Mouse (Mus musculus) stomach, embryonic 16.5 days (tissue): ENCODE measurements at regions not wholly inside any gene's neighbourhood (a gene's known extent, or its start where the extent isn't known, plus 50 kb on each side); places are given as distances from the start of the nearest gene placed in this dataset.

Experiments used
- ATAC-seq: fragments of 200-750 bp; cut with Nextera tagmentation; 2 replicates; pipeline ENCODE4 v1.8.0; 2017; ENCODE audit warnings: moderate number of reproducible peaks, moderate TSS enrichment; ENCODE audit not compliant: insufficient read depth, low FRiP score
- H3K27ac ChIP-seq: fragments of 300-500 bp; sonication (generic); 2 replicates; pipeline ENCODE4 v1.5.1; 2014; ENCODE audit warnings: low read length
- H3K27me3 ChIP-seq: fragments of 300-500 bp; sonication (generic); 2 replicates; pipeline ENCODE4 v1.6.1; 2014; ENCODE audit warnings: low read length, control low read depth, mixed read lengths; ENCODE audit not compliant: control insufficient read depth, insufficient read depth
- H3K36me3 ChIP-seq: fragments of 300-500 bp; sonication (generic); 2 replicates; pipeline ENCODE4 v1.6.1; 2014; ENCODE audit warnings: low read length; ENCODE audit not compliant: control insufficient read depth, insufficient read depth
- H3K4me1 ChIP-seq: fragments of 300-500 bp; sonication (generic); 2 replicates; pipeline ENCODE4 v1.6.1; 2014; ENCODE audit warnings: low read length, control low read depth, mixed read lengths; ENCODE audit not compliant: control insufficient read depth, insufficient read depth
- H3K4me2 ChIP-seq: fragments of 300-500 bp; sonication (generic); 2 replicates; pipeline ENCODE4 v1.6.1; 2014; ENCODE audit warnings: low read depth, low read length, mixed read lengths
- H3K4me3 ChIP-seq: fragments of 300-500 bp; sonication (generic); replicated peaks from 2 replicates; pipeline ENCODE4 v1.5.1; 2014; ENCODE audit warnings: mild to moderate bottlenecking, low read length
- H3K9ac ChIP-seq: fragments of 300-500 bp; sonication (generic); 2 replicates; pipeline ENCODE4 v1.6.1; 2014; ENCODE audit warnings: low read length
- H3K9me3 ChIP-seq: fragments of 300-500 bp; sonication (generic); replicated peaks from 2 replicates; pipeline ENCODE4 v1.6.1; 2016; ENCODE audit warnings: low read length, control low read depth; ENCODE audit not compliant: control insufficient read depth
- WGBS: fragments of 180-500 bp; shearing (Covaris S2); extraction: QIAGEN DNeasy Blood & Tissue Kit; methylation state at CpG from one replicate; pipeline ENCODE4 v1.1.7; 2014; 5-methylcytosine and 5-hydroxymethylcytosine counted together

GRCm38 (mm10) chr15:56451881-56452280 is 1025.5 kb downstream of the Slc22a22 start:
- H3K9me3 ChIP-seq = no peaks in the 10 kb centered on the region
- H3K27me3 ChIP-seq = no peaks in the 10 kb centered on the region
- no peak overlapping the region for H3K4me3 ChIP-seq
- no peak overlapping the region for H3K4me2 ChIP-seq
- no peak for ATAC-seq
- no peak overlapping the region for H3K9ac ChIP-seq
- WGBS = 59% methylated on average over 4 of the region's 4 CpGs
- H3K4me1 ChIP-seq = no peaks in the 10 kb centered on the region
- no peaks in the 10 kb centered on the region for H3K36me3 ChIP-seq
- H3K27ac ChIP-seq = no peak overlapping the region

GRCm38 (mm10) chr15:56448015-56448645 is 1029.3 kb downstream of the Slc22a22 start:
- no peak for ATAC-seq
- 70% methylated on average over 10 of the region's 10 CpGs for WGBS

DNA sequence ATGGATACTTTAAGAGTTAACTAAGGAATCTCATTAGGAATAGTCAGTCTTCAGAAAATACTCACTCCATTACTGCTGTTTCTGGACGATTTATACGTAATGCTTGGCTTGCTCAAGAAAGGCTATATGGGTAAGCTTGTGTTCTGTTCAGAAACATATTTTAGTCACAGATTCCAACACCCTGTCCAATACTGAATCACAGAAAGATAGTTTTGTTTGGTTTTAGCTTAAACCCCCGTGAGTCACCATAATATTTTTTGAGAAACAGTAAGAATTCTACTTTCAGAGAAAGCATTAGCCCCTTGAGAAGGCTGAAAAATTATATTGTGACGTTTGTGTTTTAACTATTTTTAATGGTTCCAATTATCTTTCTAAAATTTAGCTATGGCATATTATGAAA is 1037.3 kb downstream of the Slc22a22 start:
- Histone ChIP-seq H3K27ac (no peak overlapping the region), H3K9me3 (no peaks in the 10 kb centered on the region), H3K9ac (no peak overlapping the region), H3K4me2 (no peak overlapping the region), H3K36me3 (no peaks in the 10 kb centered on the region), H3K4me1 (no peaks in the 10 kb centered on the region), H3K27me3 (no peaks in the 10 kb centered on the region), H3K4me3 (no peak overlapping the region)
- no peak for ATAC-seq
- WGBS = 48% methylated on average over 4 of the region's 4 CpGs

More at GRCm38 (mm10) chr15:56448015-56448645, 1029.3 kb downstream of the Slc22a22 start:
- H3K4me3 ChIP-seq = no peak overlapping the region
- no peaks in the 10 kb centered on the region for H3K9me3 ChIP-seq
- H3K4me1 ChIP-seq = no peaks in the 10 kb centered on the region
- no peak overlapping the region for H3K4me2 ChIP-seq
- no peaks in the 10 kb centered on the region for H3K27me3 ChIP-seq
- H3K27ac ChIP-seq = no peak overlapping the region
- H3K36me3 ChIP-seq = no peaks in the 10 kb centered on the region
- no peak overlapping the region for H3K9ac ChIP-seq

DNA sequence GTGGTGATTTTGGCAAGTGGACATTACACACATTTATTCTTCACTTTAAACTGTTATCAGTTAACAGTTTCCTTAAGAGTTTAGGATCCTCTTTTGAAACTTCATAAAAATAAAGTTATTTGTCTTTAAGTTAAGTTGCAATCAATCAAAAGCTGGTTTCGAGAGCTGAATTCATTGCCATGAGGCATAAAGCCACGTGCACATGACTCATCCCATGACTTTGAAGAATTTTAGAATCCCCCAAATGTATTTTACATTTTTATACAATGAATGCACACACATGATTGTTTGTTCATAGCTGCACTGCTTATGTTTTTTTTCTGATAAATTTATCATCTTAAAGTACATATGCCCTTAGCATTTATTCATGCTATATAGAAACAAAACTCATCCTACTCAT is 1039.1 kb downstream of the Slc22a22 start:
- Histone ChIP-seq H3K4me1 (no peaks in the 10 kb centered on the region), H3K9ac (no peak overlapping the region), H3K27me3 (no peaks in the 10 kb centered on the region), H3K36me3 (no peaks in the 10 kb centered on the region), H3K27ac (no peak overlapping the region), H3K9me3 (no peaks in the 10 kb centered on the region), H3K4me2 (no peak overlapping the region), H3K4me3 (no peak overlapping the region)
- no peak for ATAC-seq
- 61% methylated on average over 2 of the region's 2 CpGs for WGBS

DNA sequence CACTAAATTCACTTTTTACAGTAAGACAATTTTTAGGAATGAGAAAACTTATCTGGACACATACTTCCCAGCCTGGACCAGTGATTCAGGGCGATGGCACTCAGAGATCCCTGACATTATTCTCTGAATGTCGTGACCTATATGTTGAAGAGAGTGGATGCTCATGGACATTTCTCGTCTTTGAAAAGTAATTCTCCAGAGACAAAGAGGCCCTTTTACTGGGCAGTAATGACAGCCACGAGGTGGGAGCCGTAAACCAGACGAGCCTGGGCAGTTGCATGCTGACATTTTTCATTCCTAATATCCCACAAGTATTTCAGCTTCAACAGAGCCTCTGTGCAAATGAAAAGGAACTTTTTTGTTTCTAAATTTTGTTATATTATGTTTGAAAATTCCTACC is 1041.3 kb downstream of the Slc22a22 start:
- Histone ChIP-seq H3K4me2 (no peak overlapping the region), H3K27me3 (no peaks in the 10 kb centered on the region), H3K9me3 (no peaks in the 10 kb centered on the region), H3K4me3 (no peak overlapping the region), H3K36me3 (no peaks in the 10 kb centered on the region), H3K4me1 (no peaks in the 10 kb centered on the region), H3K27ac (no peak overlapping the region), H3K9ac (no peak overlapping the region)
- 58% methylated on average over 6 of the region's 6 CpGs for whole genome bisulfite sequencing
- ATAC-seq = no peak

- H3K9me3 ChIP-seq = no peaks in the 10 kb centered on the region
- H3K9ac ChIP-seq = no peak overlapping the region
- H3K27ac ChIP-seq = no peak overlapping the region
- no peak overlapping the region for H3K4me2 ChIP-seq
- 21% methylated on average over 4 of the region's 4 CpGs for WGBS
- no peaks in the 10 kb centered on the region for H3K36me3 ChIP-seq
- H3K4me1 ChIP-seq = no peaks in the 10 kb centered on the region
- no peak for ATAC-seq
- no peak overlapping the region for H3K4me3 ChIP-seq
- no peaks in the 10 kb centered on the region for H3K27me3 ChIP-seq
Observed at GRCm38 (mm10) chr15:56425986-56426385, 1051.4 kb downstream of the Slc22a22 start.

GRCm38 (mm10) chr15:56420681-56421080 is 1056.7 kb downstream of the Slc22a22 start:
- Histone ChIP-seq H3K4me3 (no peak overlapping the region), H3K4me2 (no peak overlapping the region), H3K9ac (no peak overlapping the region), H3K27ac (no peak overlapping the region), H3K9me3 (no peaks in the 10 kb centered on the region), H3K27me3 (no peaks in the 10 kb centered on the region), H3K36me3 (no peaks in the 10 kb centered on the region), H3K4me1 (no peaks in the 10 kb centered on the region)
- WGBS = 77% methylated on average over 1 of the region's 1 CpGs
- ATAC-seq = no peak

- no peak overlapping the region for H3K9ac ChIP-seq
- ATAC-seq = no peak
- no peaks in the 10 kb centered on the region for H3K9me3 ChIP-seq
- H3K36me3 ChIP-seq = no peaks in the 10 kb centered on the region
- H3K27me3 ChIP-seq = no peaks in the 10 kb centered on the region
- H3K4me3 ChIP-seq = no peak overlapping the region
- no peaks in the 10 kb centered on the region for H3K4me1 ChIP-seq
- H3K27ac ChIP-seq = no peak overlapping the region
- H3K4me2 ChIP-seq = no peak overlapping the region
Observed at GRCm38 (mm10) chr15:56391982-56392381, 1085.4 kb downstream of the Slc22a22 start.

DNA sequence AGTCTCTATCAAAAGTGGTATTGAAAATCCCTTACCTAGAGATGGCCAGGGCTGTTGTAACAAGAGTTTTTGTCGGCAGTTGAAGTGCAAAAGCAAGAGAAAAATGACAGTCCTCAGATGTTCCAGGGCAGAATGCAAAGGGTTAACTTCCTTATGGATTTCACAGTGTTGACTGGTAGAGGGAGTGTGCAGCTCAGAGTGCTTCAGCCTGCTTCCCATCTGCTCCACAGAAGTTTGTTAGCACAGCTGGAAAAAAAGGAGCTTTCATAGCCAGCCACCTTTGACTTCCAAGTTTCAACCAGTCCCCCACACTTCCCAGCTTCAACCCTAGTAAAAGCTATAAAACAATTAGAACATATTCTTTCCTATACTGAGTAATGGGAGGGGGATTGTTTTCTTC is 1098.9 kb downstream of the Slc22a22 start:
- H3K4me3 ChIP-seq = no peak overlapping the region
- H3K4me1 ChIP-seq = no peaks in the 10 kb centered on the region
- no peaks in the 10 kb centered on the region for H3K36me3 ChIP-seq
- H3K4me2 ChIP-seq = no peak overlapping the region
- ATAC-seq = no peak
- WGBS = 26% methylated on average over 1 of the region's 1 CpGs
- H3K9me3 ChIP-seq = no peaks in the 10 kb centered on the region
- no peak overlapping the region for H3K27ac ChIP-seq
- no peak overlapping the region for H3K9ac ChIP-seq
- H3K27me3 ChIP-seq = no peaks in the 10 kb centered on the region

- 76% methylated on average over 5 of the region's 5 CpGs for WGBS
- H3K27me3 ChIP-seq = no peaks in the 10 kb centered on the region; the same call in 1 of the 2 replicates
- no peaks in the 10 kb centered on the region for H3K9me3 ChIP-seq
- no peak overlapping the region for H3K27ac ChIP-seq
- no peak for ATAC-seq
- no peaks in the 10 kb centered on the region for H3K36me3 ChIP-seq
- H3K9ac ChIP-seq = no peak overlapping the region
- no peak overlapping the region for H3K4me2 ChIP-seq
- H3K4me3 ChIP-seq = no peak overlapping the region
- H3K4me1 ChIP-seq = no peaks in the 10 kb centered on the region
Observed at GRCm38 (mm10) chr15:56350903-56351302, 1126.5 kb downstream of the Slc22a22 start.
